Mouse (Mus musculus) heart, embryonic 14.5 days (tissue): Measurements from ENCODE around the gene Saa3. TPM values are rescaled to one million over a fixed set of nuclear protein-coding genes. Genes with fewer than 3 reads are reported as not detected.

Source experiments
- ATAC-seq: fragments of 200-750 bp; cut with Nextera tagmentation; 2 replicates; pipeline ENCODE4 v1.8.0; 2017; ENCODE audit warnings: low read depth, moderate TSS enrichment; ENCODE audit not compliant: insufficient number of reproducible peaks, insufficient read depth, low FRiP score
- H3K27ac ChIP-seq, 2 experiments: fragments of 200-500 bp in 1 of 2; fragments of 300-500 bp in 1 of 2; sonication (generic) in 1 of 2; replicated peaks in 1 of 2; 2 replicates each; pipeline ENCODE4 v1.5.1; 2012 to 2014; ENCODE audit warnings: low read depth in 2 of 2, low read length in 2 of 2, control low read depth in 1 of 2, mild to moderate bottlenecking in 1 of 2, mixed read lengths in 1 of 2; ENCODE audit not compliant: control insufficient read depth in 1 of 2, insufficient read depth in 1 of 2
- H3K27me3 ChIP-seq: fragments of 300-500 bp; sonication (generic); 2 replicates; pipeline ENCODE4 v1.6.1; 2014; ENCODE audit warnings: mild to moderate bottlenecking, low read length, control low read depth; ENCODE audit not compliant: control insufficient read depth, insufficient read depth
- H3K36me3 ChIP-seq: fragments of 300-500 bp; sonication (generic); 2 replicates; pipeline ENCODE4 v1.6.1; 2014; ENCODE audit warnings: mild to moderate bottlenecking, control low read depth, low read length, mixed read lengths; ENCODE audit not compliant: control insufficient read depth, insufficient read depth
- H3K4me1 ChIP-seq, 2 experiments: fragments of 200-500 bp in 1 of 2; fragments of 300-500 bp in 1 of 2; sonication (generic) in 1 of 2; 2 replicates each; pipeline ENCODE4 v1.6.1; 2012 to 2014; ENCODE audit warnings: low read length in 2 of 2, control low read depth in 1 of 2, mixed read lengths in 1 of 2; ENCODE audit not compliant: control insufficient read depth in 2 of 2, insufficient read depth in 2 of 2
- H3K4me2 ChIP-seq: fragments of 300-500 bp; sonication (generic); 2 replicates; pipeline ENCODE4 v1.6.1; 2014; ENCODE audit warnings: mild to moderate bottlenecking, low read length
- H3K4me3 ChIP-seq, 2 experiments: fragments of 200-500 bp in 1 of 2; fragments of 300-500 bp in 1 of 2; sonication (generic) in 1 of 2; 2 replicates each; pipeline ENCODE4 v1.5.1; 2012 to 2014; ENCODE audit warnings: low read length in 2 of 2, mild to moderate bottlenecking in 2 of 2, control low read depth in 1 of 2, low read depth in 1 of 2, moderate library complexity in 1 of 2; ENCODE audit not compliant: control insufficient read depth in 1 of 2, insufficient read depth in 1 of 2
- H3K9ac ChIP-seq: fragments of 300-500 bp; sonication (generic); 2 replicates; pipeline ENCODE4 v1.6.1; 2014; ENCODE audit warnings: mild to moderate bottlenecking, low read length
- H3K9me3 ChIP-seq: fragments of 300-500 bp; sonication (generic); 2 replicates; pipeline ENCODE4 v1.6.1; 2016; ENCODE audit warnings: low read length, control low read depth; ENCODE audit not compliant: control insufficient read depth
- WGBS: fragments of 180-500 bp; shearing (Covaris S2); extraction: QIAGEN DNeasy Blood & Tissue Kit; methylation state at CpG from one replicate; pipeline ENCODE4 v1.1.7; 2014; 5-methylcytosine and 5-hydroxymethylcytosine counted together
- polyA plus RNA-seq: library from polyadenylated mRNA; unstranded; fragments of >200 nt; fragmentation: Nextera tagmentation; extraction: Ambion mirVana; gene quantifications from 2 replicates; pipeline ENCODE4 v1.2.1, GENCODE M21; 2014

Gene Saa3
- not detected in 2 replicates for polyA plus RNA-seq

DNA sequence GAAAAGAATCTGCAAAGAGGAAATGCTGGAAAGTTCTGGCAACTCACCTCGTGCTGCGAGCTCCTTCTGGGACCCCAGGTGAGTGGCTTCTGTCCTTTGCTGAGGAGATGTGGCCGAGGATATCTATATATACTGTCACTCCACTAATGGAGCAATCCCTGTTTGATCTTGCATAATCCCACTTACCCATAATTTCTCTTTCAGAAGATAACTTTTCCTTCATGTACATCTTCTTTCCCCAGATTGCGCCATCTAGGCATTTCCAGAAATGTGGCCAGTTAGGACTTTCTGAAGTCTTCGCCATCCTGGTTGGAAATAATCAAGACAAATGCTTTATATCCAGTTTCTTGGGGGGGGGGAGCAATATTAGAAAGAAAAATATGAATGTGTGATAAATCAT is at the start of gene Saa3:
Gene Saa3 (minus strand): TSS at position 101 of the 400 bp plus-strand sequence.
- 78% methylated on average over 5 of the region's 5 CpGs for WGBS
- no peak for ATAC-seq
- Histone ChIP-seq H3K27ac (no peak within 1 kb of the TSS), H3K27me3 (no peaks in the 10 kb centered on the region), H3K9me3 (no peaks in the 10 kb centered on the region), H3K4me1 (no peaks in the 10 kb centered on the region; a peak in 1 of 4 replicates), H3K4me3 (no peak within 1 kb of the TSS), H3K4me2 (no peak within 1 kb of the TSS), H3K36me3 (no peaks in the 10 kb centered on the region), H3K9ac (no peak within 1 kb of the TSS)

DNA sequence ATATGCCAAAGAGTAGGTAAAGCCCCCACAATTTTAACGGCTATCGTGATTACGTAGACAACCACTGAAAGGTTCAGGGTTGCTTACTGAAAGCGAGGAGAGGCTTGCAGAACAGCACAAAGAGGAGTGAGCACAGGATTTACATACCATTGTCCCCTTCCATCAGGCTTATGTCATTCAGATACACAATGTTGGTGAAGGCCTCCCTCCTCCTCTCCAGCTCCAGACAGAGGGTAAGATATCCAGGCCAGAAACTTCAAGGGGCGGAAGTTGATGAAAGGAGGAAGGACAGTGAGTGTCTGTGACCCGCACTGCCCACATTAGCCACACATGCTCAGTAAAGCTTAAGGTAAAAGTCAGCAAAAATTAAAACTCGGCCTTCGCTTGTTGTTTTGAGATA is 49.2 kb upstream of the Saa3 start:
- Histone ChIP-seq H3K4me1 (no peaks in the 10 kb centered on the region), H3K4me2 (no peak overlapping the region), H3K4me3 (no peak overlapping the region), H3K9ac (no peak overlapping the region), H3K36me3 (peaks cover 96% of the 10 kb centered on the region), H3K9me3 (no peaks in the 10 kb centered on the region), H3K27me3 (no peaks in the 10 kb centered on the region), H3K27ac (no peak overlapping the region)
- 90% methylated on average over 8 of the region's 8 CpGs for WGBS
- ATAC-seq = no peak

DNA sequence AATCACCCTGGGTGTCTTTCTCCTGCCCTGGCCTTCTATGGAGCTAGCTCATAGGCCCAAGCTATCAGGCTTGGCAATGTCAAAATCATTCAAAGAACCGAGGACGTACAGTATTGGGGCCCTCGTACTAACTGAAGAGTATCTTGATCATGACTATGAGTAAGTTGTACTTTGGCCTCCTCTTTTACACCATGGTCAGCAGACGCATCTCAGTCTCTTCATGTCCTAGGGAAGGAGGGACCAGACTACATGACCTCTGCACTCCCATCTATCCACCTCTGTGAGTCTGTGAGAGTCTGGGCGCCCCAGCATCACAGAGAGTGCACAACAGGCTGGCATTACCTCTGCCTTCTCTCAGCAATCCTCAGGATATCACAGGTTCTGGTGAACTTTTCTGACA is 47.1 kb upstream of the Saa3 start:
- Histone ChIP-seq H3K9me3 (no peaks in the 10 kb centered on the region), H3K4me3 (no peak overlapping the region), H3K27me3 (no peaks in the 10 kb centered on the region), H3K4me1 (no peaks in the 10 kb centered on the region), H3K27ac (no peak overlapping the region), H3K4me2 (no peak overlapping the region), H3K36me3 (peaks cover 85% of the 10 kb centered on the region), H3K9ac (no peak overlapping the region)
- whole genome bisulfite sequencing = 96% methylated on average over 5 of the region's 5 CpGs
- no peak for ATAC-seq

DNA sequence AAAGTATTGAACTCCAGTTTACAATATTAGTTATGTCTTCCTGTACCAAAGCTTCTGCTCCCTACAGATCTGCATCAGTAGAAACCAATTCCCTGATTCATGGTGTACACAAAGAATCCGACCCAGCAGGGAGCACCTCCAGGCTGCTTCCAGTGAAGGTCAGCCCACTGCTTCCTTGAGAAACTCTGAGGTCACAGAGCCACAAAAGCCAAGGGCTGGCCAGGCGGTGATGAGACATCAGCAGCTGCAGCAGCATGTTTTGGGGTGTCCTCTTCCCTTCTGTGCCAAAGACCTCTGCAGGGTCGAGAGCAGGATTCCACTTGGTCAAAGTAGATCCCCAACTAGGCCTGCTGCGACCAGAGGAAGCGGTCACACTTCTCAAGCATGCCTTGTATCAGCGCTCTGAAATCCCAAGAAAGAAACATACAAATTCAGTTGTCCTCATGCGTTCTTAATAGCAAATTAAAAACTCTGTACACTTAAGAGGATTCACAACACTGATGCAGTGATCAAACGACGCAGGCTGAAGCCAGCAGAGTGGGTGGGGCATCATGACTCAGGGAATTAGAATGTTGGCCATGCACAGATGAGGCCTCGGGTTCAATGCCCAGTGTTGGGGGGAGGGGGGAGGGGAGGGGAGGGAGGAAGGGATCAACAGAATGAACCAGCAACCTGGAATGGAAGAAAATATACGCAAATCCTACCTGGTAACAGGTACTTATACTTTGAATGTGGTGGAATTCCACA is 45.7 kb upstream of the Saa3 start:
- H3K4me2 ChIP-seq = no peak overlapping the region
- H3K36me3 ChIP-seq = peaks cover 73% of the 10 kb centered on the region
- H3K4me3 ChIP-seq = no peak overlapping the region
- H3K27ac ChIP-seq = no peak overlapping the region
- no peak overlapping the region for H3K9ac ChIP-seq
- 70% methylated on average over 11 of the region's 11 CpGs for WGBS
- H3K9me3 ChIP-seq = no peaks in the 10 kb centered on the region
- ATAC-seq = no peak
- no peaks in the 10 kb centered on the region for H3K27me3 ChIP-seq
- no peaks in the 10 kb centered on the region for H3K4me1 ChIP-seq

DNA sequence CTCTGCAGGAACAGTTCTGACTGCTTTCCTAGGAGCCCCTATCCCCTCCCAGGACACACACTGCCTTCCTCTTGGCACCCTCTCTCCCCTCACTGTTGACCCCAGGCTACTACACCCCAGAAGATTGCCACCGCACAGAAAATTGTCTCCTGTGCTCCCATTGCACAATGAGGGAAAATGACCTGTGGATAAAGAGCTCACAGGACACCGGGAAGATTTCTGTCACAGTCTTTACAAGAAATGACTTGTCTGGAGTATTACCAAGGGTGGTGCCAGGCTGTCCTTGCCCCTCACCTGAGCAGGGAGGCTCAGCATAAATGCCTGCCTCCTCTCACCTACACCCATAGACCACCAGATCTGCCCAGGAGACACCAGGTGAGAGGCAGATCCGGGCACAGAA is 36.0 kb upstream of the Saa3 start, which contains the start of gene Saa2:
Gene Saa2 (plus strand): TSS at position 301 of the 400 bp plus-strand sequence.
- Histone ChIP-seq H3K9me3 (no peaks in the 10 kb centered on the region), H3K27me3 (no peaks in the 10 kb centered on the region), H3K36me3 (no peaks in the 10 kb centered on the region), H3K4me2 (no peak within 1 kb of the TSS), H3K4me1 (peaks cover 0 to 2% of the 10 kb centered on the region in 2 experiments; a peak in 2 of 4 replicates), H3K4me3 (no peak within 1 kb of the TSS), H3K9ac (no peak within 1 kb of the TSS), H3K27ac (no peak within 1 kb of the TSS)
- WGBS = 74% methylated on average over 3 of the region's 3 CpGs
- ATAC-seq = no peak

DNA sequence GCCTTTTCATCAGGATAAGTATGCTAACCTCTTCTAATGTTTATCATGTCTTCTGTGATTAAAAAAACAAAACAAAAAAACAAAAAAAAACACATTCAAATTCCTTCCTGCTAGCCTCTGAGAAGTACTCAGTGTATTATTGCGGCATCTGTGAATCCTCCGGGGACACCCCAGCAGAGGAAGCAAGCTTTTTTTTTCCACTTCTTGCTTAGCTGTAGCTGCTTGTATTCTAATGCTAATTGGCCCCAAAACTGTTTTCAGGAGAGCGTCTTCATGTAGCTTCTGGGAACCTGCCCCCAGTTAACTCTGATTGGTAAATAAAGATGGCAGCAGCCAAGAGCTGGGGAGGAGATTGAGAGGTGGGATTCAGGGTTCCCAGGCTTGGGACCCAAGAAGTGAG is 33.0 kb upstream of the Saa3 start:
- no peak overlapping the region for H3K27ac ChIP-seq
- WGBS = 58% methylated on average over 3 of the region's 3 CpGs

DNA sequence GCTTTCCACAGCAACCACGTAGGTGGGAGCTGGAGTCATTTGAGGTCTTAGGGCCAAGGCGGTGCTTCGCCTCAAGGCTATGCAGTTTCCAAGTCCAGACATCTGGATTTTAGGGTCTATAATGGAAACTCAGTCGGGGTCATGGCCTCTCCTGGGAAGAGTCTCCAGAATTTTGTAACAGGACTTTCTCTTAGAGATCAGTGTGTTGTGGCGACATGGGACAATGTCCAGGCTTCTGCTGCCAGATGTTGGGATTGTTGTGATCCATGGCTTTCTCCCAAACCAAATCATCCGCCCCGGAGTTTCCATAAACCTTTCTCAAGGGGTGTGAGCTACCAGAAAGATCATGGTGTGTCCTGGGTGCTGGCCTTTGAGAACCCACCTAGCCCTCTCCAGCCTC is 30.9 kb upstream of the Saa3 start:
- WGBS = 84% methylated on average over 7 of the region's 7 CpGs
- Histone ChIP-seq H3K27ac (no peak overlapping the region), H3K27me3 (no peaks in the 10 kb centered on the region), H3K4me3 (no peak overlapping the region), H3K4me1 (peaks cover 0 to 2% of the 10 kb centered on the region in 2 experiments; a peak in 2 of 4 replicates), H3K9me3 (no peaks in the 10 kb centered on the region), H3K36me3 (no peaks in the 10 kb centered on the region), H3K4me2 (no peak overlapping the region), H3K9ac (no peak overlapping the region)
- no peak for ATAC-seq

More for the DNA sequence above, 33.0 kb upstream of the Saa3 start:
- Histone ChIP-seq H3K4me1 (peaks cover 0 to 2% of the 10 kb centered on the region in 2 experiments; a peak in 2 of 4 replicates), H3K4me3 (no peak overlapping the region), H3K27me3 (no peaks in the 10 kb centered on the region), H3K4me2 (no peak overlapping the region), H3K9me3 (no peaks in the 10 kb centered on the region), H3K9ac (no peak overlapping the region), H3K36me3 (no peaks in the 10 kb centered on the region)
- no peak for ATAC-seq

DNA sequence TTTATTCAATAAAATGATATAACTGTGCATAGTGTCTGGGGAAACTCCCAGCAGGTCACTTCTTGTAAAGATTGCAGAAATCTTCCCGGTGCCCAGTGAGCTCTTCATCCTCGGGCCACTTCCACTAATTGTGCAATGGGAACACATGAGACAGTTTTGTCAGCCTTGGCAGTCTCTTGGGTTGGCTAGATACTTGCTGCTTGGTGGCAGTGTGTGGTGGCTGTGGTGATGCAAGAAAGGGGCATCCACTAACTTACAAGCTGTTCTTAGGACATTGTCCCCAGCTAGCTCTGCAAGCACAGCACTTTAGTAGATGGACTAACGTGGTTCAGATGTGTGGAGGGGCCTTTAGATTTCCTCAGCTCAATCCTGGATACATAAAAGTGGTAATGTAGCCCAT is 30.3 kb upstream of the Saa3 start:
- no peak overlapping the region for H3K27ac ChIP-seq
- no peak overlapping the region for H3K4me3 ChIP-seq
- no peaks in the 10 kb centered on the region for H3K27me3 ChIP-seq
- no peak overlapping the region for H3K4me2 ChIP-seq
- peaks cover 0 to 2% of the 10 kb centered on the region in 2 experiments; a peak in 2 of 4 replicates for H3K4me1 ChIP-seq
- ATAC-seq = no peak
- no peaks in the 10 kb centered on the region for H3K9me3 ChIP-seq
- 75% methylated on average over 3 of the region's 3 CpGs for WGBS
- no peaks in the 10 kb centered on the region for H3K36me3 ChIP-seq
- no peak overlapping the region for H3K9ac ChIP-seq
